Comparison of ENCODE assay signal across 8 mouse cellular contexts in genomic region chr19:4992904-4993303, GRCm38 (mm10). TPM values are rescaled to one million over a fixed set of nuclear protein-coding genes. Genes with fewer than 3 reads are reported as not detected.
DNase-seq lines count a peak whose midpoint lies in the region; ATAC-seq and TF ChIP-seq lines count a peak whose summit lies in the region.

No protein-coding gene starts in this region.

- no peak overlapping the region for H3K4me3 ChIP-seq in forebrain, embryonic 13.5 days
- no peak overlapping the region for H3K4me3 ChIP-seq in forebrain, embryonic 10.5 days
- no peak overlapping the region for H3K4me3 ChIP-seq in gastrocnemius, adult 2 months
- no peak overlapping the region for H3K4me3 ChIP-seq in intestine, embryonic 14.5 days (ENCODE audit: low read depth, low read length)

- WGBS in forebrain, embryonic 13.5 days, result 7% methylated on average over 9 of the region's 9 CpGs
- WGBS in forebrain, embryonic 10.5 days, result 5% methylated on average over 9 of the region's 9 CpGs
- WGBS in intestine, embryonic 14.5 days, result 3% methylated on average over 9 of the region's 9 CpGs

- no peak for DNase-seq in forebrain, embryonic 10.5 days (ENCODE audit: extremely low spot score, low spot score)
- DNase-seq in B cell, adult 2 months, result peak; percentile 40 to 42
- DNase-seq in c-Kit-positive CD71-negative TER-119-negative erythroid progenitor cells, embryonic 14.5 days (ENCODE audit: low read depth), result peak; percentile 44
- DNase-seq in gastrocnemius, adult 2 months, result peak; percentile 92
- peak; percentile 57 for DNase-seq in intestine, embryonic 14.5 days (ENCODE audit: low spot score)
- DNase-seq in lung, postnatal 10 days, result peak; percentile 83
- peak; percentile 95 for DNase-seq in telencephalon, adult 2 months (ENCODE audit: low read depth, low spot score)

- H3K36me3 ChIP-seq in forebrain, embryonic 13.5 days (ENCODE audit: poor library complexity, severe bottlenecking), result no peaks in the 10 kb centered on the region
- no peaks in the 10 kb centered on the region for H3K36me3 ChIP-seq in forebrain, embryonic 10.5 days (replicated peaks)
- no peaks in the 10 kb centered on the region for H3K36me3 ChIP-seq in intestine, embryonic 14.5 days (ENCODE audit: control insufficient read depth, insufficient read depth, low read length)

- intact Hi-C loops in gastrocnemius, adult 2 months (cut with DNase I), result no loop called here

- no peak overlapping the region for H3K9ac ChIP-seq in forebrain, embryonic 13.5 days
- no peak overlapping the region for H3K9ac ChIP-seq in intestine, embryonic 14.5 days (ENCODE audit: low read length)

- H3K4me2 ChIP-seq in forebrain, embryonic 13.5 days, result 0 out of 2 replicates have a peak overlapping the region, but pooled peaks have one; percentile 7
- H3K4me2 ChIP-seq in intestine, embryonic 14.5 days (ENCODE audit: low read length), result no peak overlapping the region

- peaks cover 35% of the 10 kb centered on the region for H3K4me1 ChIP-seq in forebrain, embryonic 13.5 days
- H3K4me1 ChIP-seq in forebrain, embryonic 10.5 days, result peaks cover 15% of the 10 kb centered on the region
- 0 out of 2 replicates have a peak, but pooled peaks cover 4% of the 10 kb centered on the region for H3K4me1 ChIP-seq in intestine, embryonic 14.5 days (replicated peaks; ENCODE audit: control insufficient read depth, insufficient read depth, low read length)

- H3K27me3 ChIP-seq in forebrain, embryonic 13.5 days, result peaks cover 74% of the 10 kb centered on the region
- peaks cover 61% of the 10 kb centered on the region for H3K27me3 ChIP-seq in forebrain, embryonic 10.5 days (ENCODE audit: poor library complexity, severe bottlenecking)
- peaks cover 31% of the 10 kb centered on the region for H3K27me3 ChIP-seq in intestine, embryonic 14.5 days (replicated peaks; ENCODE audit: control insufficient read depth, insufficient read depth, low read length)

- ATAC-seq in forebrain, embryonic 13.5 days, result no peak
- ATAC-seq in intestine, embryonic 14.5 days (replicated peaks; ENCODE audit: low FRiP score, low TSS enrichment, low read depth), result no peak

- TF ChIP-seq CTCF in gastrocnemius, adult 2 months (IDR thresholded peaks at IDR 0.05), result peak; percentile 23

- no peak overlapping the region for H3K27ac ChIP-seq in forebrain, embryonic 13.5 days
- H3K27ac ChIP-seq in forebrain, embryonic 10.5 days, result no peak overlapping the region
- H3K27ac ChIP-seq in gastrocnemius, adult 2 months, result peak overlapping the region; percentile 32; the same call in 1 of the 2 replicates
- H3K27ac ChIP-seq in intestine, embryonic 14.5 days (ENCODE audit: low read depth), result no peak overlapping the region

- H3K9me3 ChIP-seq in forebrain, embryonic 13.5 days (replicated peaks), result no peaks in the 10 kb centered on the region
- H3K9me3 ChIP-seq in forebrain, embryonic 10.5 days, result no peaks in the 10 kb centered on the region
- no peaks in the 10 kb centered on the region for H3K9me3 ChIP-seq in intestine, embryonic 14.5 days (ENCODE audit: control insufficient read depth, low read length)

RNA-seq across cellular contexts. Expression of gene Npas4, which starts 2.8 kb away (rescaled TPM):
- polyA plus RNA-seq in forebrain, embryonic 13.5 days (2015; fragmentation: Nextera tagmentation; extraction: Ambion mirVana), result 0.10 and 0.18 TPM in 2 replicates
- not detected in 2 replicates for polyA plus RNA-seq in forebrain, embryonic 10.5 days (2016; fragmentation: Nextera tagmentation; extraction: Ambion mirVana)
- under 1 TPM in 1 of 2 experiments, not detected in 1; 0.13 TPM for total RNA-seq in gastrocnemius, adult 2 months (2021)
- 0.31 and 0.42 TPM in 2 replicates for polyA plus RNA-seq in intestine, embryonic 14.5 days (2014; fragmentation: Nextera tagmentation; extraction: Ambion mirVana)

RNA-seq across cellular contexts. Expression of gene Slc29a2, which starts 30.8 kb away (rescaled TPM):
- polyA plus RNA-seq in forebrain, embryonic 13.5 days (2015; fragmentation: Nextera tagmentation; extraction: Ambion mirVana), result 6.9 and 8.3 TPM in 2 replicates
- polyA plus RNA-seq in forebrain, embryonic 10.5 days (2016; fragmentation: Nextera tagmentation; extraction: Ambion mirVana), result 9.3 and 10.1 TPM in 2 replicates
- 1 to 10 TPM; 6.0 to 8.6 TPM for total RNA-seq in gastrocnemius, adult 2 months (2021)
- polyA plus RNA-seq in intestine, embryonic 14.5 days (2014; fragmentation: Nextera tagmentation; extraction: Ambion mirVana), result 6.8 and 7.0 TPM in 2 replicates

RNA-seq across cellular contexts. Expression of gene Mrpl11, which starts 31.0 kb away (rescaled TPM):
- 128 and 135 TPM in 2 replicates for polyA plus RNA-seq in forebrain, embryonic 13.5 days (2015; fragmentation: Nextera tagmentation; extraction: Ambion mirVana)
- 153 and 161 TPM in 2 replicates for polyA plus RNA-seq in forebrain, embryonic 10.5 days (2016; fragmentation: Nextera tagmentation; extraction: Ambion mirVana)
- 10 to 100 TPM; 59.3 to 64.5 TPM for total RNA-seq in gastrocnemius, adult 2 months (2021)
- polyA plus RNA-seq in intestine, embryonic 14.5 days (2014; fragmentation: Nextera tagmentation; extraction: Ambion mirVana), result 119 and 127 TPM in 2 replicates

RNA-seq across cellular contexts. Expression of gene B4gat1, which starts 45.7 kb away (rescaled TPM):
- polyA plus RNA-seq in forebrain, embryonic 13.5 days (2015; fragmentation: Nextera tagmentation; extraction: Ambion mirVana), result 39.4 and 40.3 TPM in 2 replicates
- 36.2 and 38.4 TPM in 2 replicates for polyA plus RNA-seq in forebrain, embryonic 10.5 days (2016; fragmentation: Nextera tagmentation; extraction: Ambion mirVana)
- 10 to 100 TPM; 20.0 to 22.4 TPM for total RNA-seq in gastrocnemius, adult 2 months (2021)
- 39.1 and 45.2 TPM in 2 replicates for polyA plus RNA-seq in intestine, embryonic 14.5 days (2014; fragmentation: Nextera tagmentation; extraction: Ambion mirVana)

RNA-seq across cellular contexts. Expression of gene AC124502.3, which starts 45.8 kb away (rescaled TPM):
- polyA plus RNA-seq in forebrain, embryonic 13.5 days (2015; fragmentation: Nextera tagmentation; extraction: Ambion mirVana), result 3.2 and 3.4 TPM in 2 replicates
- polyA plus RNA-seq in forebrain, embryonic 10.5 days (2016; fragmentation: Nextera tagmentation; extraction: Ambion mirVana), result 2.8 and 3.6 TPM in 2 replicates
- under 1 TPM; 0.46 to 0.59 TPM for total RNA-seq in gastrocnemius, adult 2 months (2021)
- 1.1 and 1.6 TPM in 2 replicates for polyA plus RNA-seq in intestine, embryonic 14.5 days (2014; fragmentation: Nextera tagmentation; extraction: Ambion mirVana)
